Mouse (Mus musculus): ENCODE measurements around the gene Slc11a1.

DNA sequence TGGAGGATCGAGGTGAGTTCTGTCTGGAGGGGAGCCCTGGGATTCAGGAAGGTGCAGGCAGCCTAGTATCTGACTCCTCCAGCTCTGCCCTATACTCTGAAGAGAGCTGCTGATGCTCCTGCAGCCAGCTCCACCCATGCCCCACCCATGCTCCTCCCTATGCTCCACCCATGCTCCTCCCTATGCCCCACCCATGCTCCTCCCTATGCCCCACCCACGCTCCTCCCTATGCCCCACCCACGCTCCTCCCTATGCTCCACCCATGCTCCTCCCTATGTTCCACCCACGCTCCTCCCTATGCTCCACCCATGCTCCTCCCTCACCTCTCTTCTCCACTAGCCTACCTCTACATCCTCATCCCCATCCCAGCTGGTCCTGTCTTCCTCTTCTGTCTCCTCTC, 40.1 kb downstream of the Slc11a1 start:
- TF ChIP-seq CTCF (IDR thresholded peaks at IDR 0.05; ENCODE audit: low read depth, low read length): no peak
- TF ChIP-seq TAL1 (conservative IDR thresholded peaks at IDR 0.05; ENCODE audit: low read depth, low read length): no peak

All from G1E (cell line).